Mouse (Mus musculus) liver, postnatal 0 days (tissue): ENCODE measurements at regions not wholly inside any gene's neighbourhood (a gene's known extent, or its start where the extent isn't known, plus 50 kb on each side); places are given as distances from the start of the nearest gene placed in this dataset.

Source experiments
- CTCF ChIP-seq: sonication (generic); IDR thresholded peaks from 2 replicates; pipeline ENCODE4 v1.5.1; 2016; ENCODE audit warnings: antibody characterized with exemption, low read depth
- EP300 ChIP-seq: IDR thresholded peaks from 2 replicates; pipeline ENCODE4 v1.6.1; 2016; ENCODE audit warnings: antibody characterized with exemption, low read depth, mild to moderate bottlenecking

DNA sequence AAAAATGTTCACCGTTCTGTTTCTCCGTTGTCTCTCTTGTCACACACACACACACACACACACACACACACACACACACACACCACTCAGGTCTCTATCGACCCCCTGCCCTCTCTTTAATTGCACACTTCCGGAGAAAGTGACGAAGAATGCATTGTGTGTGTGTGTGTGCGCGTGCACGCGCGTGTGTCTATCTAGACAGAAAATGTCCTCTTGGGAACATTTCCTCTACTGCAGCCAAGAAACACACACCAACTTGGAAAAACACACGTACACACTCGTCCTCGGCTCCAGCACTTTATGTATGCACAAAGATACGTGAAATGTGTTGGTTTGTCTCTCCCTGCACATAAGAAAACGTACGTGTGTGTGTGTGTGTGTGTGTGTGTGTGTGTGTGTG is 90.4 kb downstream of the Edn3 start:
- TF ChIP-seq CTCF = no peak
- no peak for TF ChIP-seq EP300
